9 mouse cellular contexts compared by ENCODE assay signal in genomic region chr2:21368351-21369170, GRCm38 (mm10). TPM values are rescaled to one million over a fixed set of nuclear protein-coding genes. Genes with fewer than 3 reads are reported as not detected.
A peak's percentile ranks its signal among the peaks of the same experiment; 100 is the strongest.
DNase-seq lines count a peak whose midpoint lies in the region; ATAC-seq and TF ChIP-seq lines count a peak whose summit lies in the region.
"Had no signal": no experiment of that assay in that cellular context is flagged by ENCODE, and none has a peak within 500 bp of the region (broad histone marks: within the 10 kb centered on the region; RNA-seq: fewer than 3 reads in every experiment).

No protein-coding gene starts in this region.

- peak overlapping the region; percentile 79 for H3K4me2 ChIP-seq in forebrain, postnatal 0 days (ENCODE audit: low read depth)
- H3K4me2 ChIP-seq in limb, embryonic 11.5 days (ENCODE audit: low read depth, severe bottlenecking): no peak overlapping the region
- no peak overlapping the region for H3K4me2 ChIP-seq in stomach, postnatal 0 days (replicated peaks; ENCODE audit: low read depth)

- no peaks in the 10 kb centered on the region for H3K36me3 ChIP-seq in forebrain, postnatal 0 days (ENCODE audit: insufficient read depth)
- H3K36me3 ChIP-seq in limb, embryonic 11.5 days (ENCODE audit: control insufficient read depth, insufficient read depth, low read length): no peaks in the 10 kb centered on the region
- no peaks in the 10 kb centered on the region for H3K36me3 ChIP-seq in stomach, postnatal 0 days (ENCODE audit: control insufficient read depth, insufficient read depth, low read length)
- H3K36me3 ChIP-seq: limb, embryonic 15.5 days had no signal

- no peaks in the 10 kb centered on the region for H3K9me3 ChIP-seq in forebrain, postnatal 0 days (ENCODE audit: low read length)
- no peaks in the 10 kb centered on the region for H3K9me3 ChIP-seq in limb, embryonic 11.5 days (ENCODE audit: control insufficient read depth, low read length)
- no peaks in the 10 kb centered on the region for H3K9me3 ChIP-seq in stomach, postnatal 0 days (ENCODE audit: control insufficient read depth, low read length)
- H3K9me3 ChIP-seq: limb, embryonic 15.5 days had no signal

- H3K27me3 ChIP-seq in forebrain, postnatal 0 days (ENCODE audit: insufficient read depth, low read length): peaks cover 5% of the 10 kb centered on the region; the same call in 1 of the 2 replicates
- peaks cover 18% of the 10 kb centered on the region for H3K27me3 ChIP-seq in limb, embryonic 11.5 days (ENCODE audit: control insufficient read depth, insufficient read depth, low read length)
- H3K27me3 ChIP-seq in stomach, postnatal 0 days (ENCODE audit: control insufficient read depth, insufficient read depth, low read length): no peaks in the 10 kb centered on the region

- peak overlapping the region; percentile 69 for H3K4me3 ChIP-seq in forebrain, postnatal 0 days (ENCODE audit: low read depth, low read length)
- no peak overlapping the region for H3K4me3 ChIP-seq in limb, embryonic 11.5 days (ENCODE audit: low read depth, low read length)
- no peak overlapping the region for H3K4me3 ChIP-seq in stomach, postnatal 0 days (ENCODE audit: low read depth, low read length)

- H3K4me1 ChIP-seq in forebrain, postnatal 0 days (ENCODE audit: insufficient read depth): 0 out of 2 replicates have a peak, but pooled peaks cover 4% of the 10 kb centered on the region
- H3K4me1 ChIP-seq in limb, embryonic 11.5 days (ENCODE audit: control insufficient read depth, insufficient read depth, low read length): no peaks in the 10 kb centered on the region
- H3K4me1 ChIP-seq in stomach, postnatal 0 days (replicated peaks; ENCODE audit: control insufficient read depth, insufficient read depth): peaks cover 4% of the 10 kb centered on the region; the same call in 1 of the 2 replicates

- no peak for TF ChIP-seq CTCF in forebrain, postnatal 0 days (IDR thresholded peaks at IDR 0.05; ENCODE audit: low read depth)
- no peak for TF ChIP-seq CTCF in stomach, postnatal 0 days (IDR thresholded peaks at IDR 0.05; ENCODE audit: low read depth)

- peak overlapping the region; percentile 69 for H3K9ac ChIP-seq in forebrain, postnatal 0 days
- H3K9ac ChIP-seq in limb, embryonic 11.5 days (ENCODE audit: low read length): no peak overlapping the region
- no peak overlapping the region for H3K9ac ChIP-seq in stomach, postnatal 0 days (ENCODE audit: low read length)
- H3K9ac ChIP-seq: limb, embryonic 15.5 days had no signal

- WGBS in forebrain, postnatal 0 days: 12% methylated on average over 44 of the region's 44 CpGs
- WGBS in limb, embryonic 11.5 days: 15% methylated on average over 44 of the region's 44 CpGs
- 18% methylated on average over 44 of the region's 44 CpGs for WGBS in stomach, postnatal 0 days

- peak; percentile 5 to 31 for DNase-seq in adrenal gland, adult (ENCODE audit: inconsistent age in 2 of 2, low spot score in 1 of 2)
- DNase-seq in adrenal gland, adult 8-10 months: no peak
- peak; percentile 6 for DNase-seq in ovary, postnatal 14 days (ENCODE audit: low spot score)
- DNase-seq in ovary, postnatal 10 days (ENCODE audit: low spot score): no peak
- no peak for DNase-seq in forebrain, postnatal 0 days
- DNase-seq in limb, embryonic 11.5 days (ENCODE audit: low spot score): peak; percentile 65
- peak; percentile 22 for DNase-seq in stomach, postnatal 0 days (ENCODE audit: low spot score)
- no peak for DNase-seq in natural killer cell, adult 2 months (ENCODE audit: low spot score in 2 of 2)

- 0 out of 2 replicates have a peak, but pooled peaks have one; percentile 1 for ATAC-seq in forebrain, postnatal 0 days
- peak; percentile 70 for ATAC-seq in limb, embryonic 11.5 days (ENCODE audit: insufficient number of reproducible peaks, low FRiP score, low TSS enrichment, low read depth)
- 0 out of 2 replicates have a peak, but pooled peaks have one; percentile 42 for ATAC-seq in stomach, postnatal 0 days (ENCODE audit: low FRiP score, low TSS enrichment)

- TF ChIP-seq EP300 in stomach, postnatal 0 days (optimal IDR thresholded peaks at IDR 0.05): no peak

- H3K27ac ChIP-seq in forebrain, postnatal 0 days (ENCODE audit: low read depth, low read length): no peak overlapping the region
- H3K27ac ChIP-seq in limb, embryonic 11.5 days (replicated peaks; ENCODE audit: low read depth, low read length): no peak overlapping the region
- H3K27ac ChIP-seq in stomach, postnatal 0 days (replicated peaks): no peak overlapping the region
- H3K27ac ChIP-seq: limb, embryonic 15.5 days had no signal

RNA-seq across cellular contexts. Expression of gene Gpr158, which starts 1.2 kb away (rescaled TPM):
- 1 to 10 TPM; 2.0 to 3.5 (median 2.5) TPM for total RNA-seq in adrenal gland, adult 8-10 months (2022)
- total RNA-seq in forebrain, postnatal 0 days (2014; rRNA removed): 9.1 and 11.7 TPM in 2 replicates
- polyA plus RNA-seq in forebrain, postnatal 0 days (2015; fragmentation: Nextera tagmentation; extraction: Ambion mirVana): 1.3 and 2.3 TPM in 2 replicates
- not detected in 2 replicates for polyA plus RNA-seq in limb, embryonic 11.5 days (2014; fragmentation: Nextera tagmentation; extraction: Ambion mirVana)
- 0.01 and 0.02 TPM in 2 replicates for polyA plus RNA-seq in stomach, postnatal 0 days (2015; fragmentation: Nextera tagmentation; extraction: Ambion mirVana)

Comparison
In these comparisons a context has a peak if more than half of its experiments do, and no peak if none do; other contexts are left out.
1. DNase-seq: peak in adrenal gland, adult (2 of 2), ovary, postnatal 14 days (single experiment), limb, embryonic 11.5 days (single experiment) and stomach, postnatal 0 days (single experiment); none in adrenal gland, adult 8-10 months (single experiment), ovary, postnatal 10 days (single experiment), forebrain, postnatal 0 days (single experiment) and natural killer cell, adult 2 months (0 of 2).
2. ATAC-seq: peak in every context shown above with its lines; median percentile 70 in limb, embryonic 11.5 days; 42 in stomach, postnatal 0 days; 1 in forebrain, postnatal 0 days.